Mouse (Mus musculus) MN1 (cell line): ENCODE measurements at regions not wholly inside any gene's neighbourhood (a gene's known extent, or its start where the extent isn't known, plus 50 kb on each side); places are given as distances from the start of the nearest gene placed in this dataset.

Experiments
- DNase-seq: peaks from one replicate; pipeline ENCODE4 v3.0.0-alpha.2; 2016; ENCODE audit warnings: low spot score

GRCm38 (mm10) chr13:34576392-34576791 lies 76.9 kb downstream of the Pxdc1 start:
- DNase-seq = no peak

- DNase-seq = peak; percentile 20
Measured at GRCm38 (mm10) chr13:34575997-34576314, 77.3 kb downstream of the Pxdc1 start.

- peak; percentile 72 for DNase-seq
Measured at GRCm38 (mm10) chr13:34575179-34575996, 77.9 kb downstream of the Pxdc1 start.

GRCm38 (mm10) chr13:34569312-34569711 lies 84.0 kb downstream of the Pxdc1 start:
- DNase-seq = no peak

GRCm38 (mm10) chr13:34566687-34567086 lies 86.6 kb downstream of the Pxdc1 start:
- no peak for DNase-seq

GRCm38 (mm10) chr13:34550130-34550884 lies 103.0 kb downstream of the Pxdc1 start:
- DNase-seq = no peak

- DNase-seq = no peak
Measured at GRCm38 (mm10) chr13:34540646-34541045, 112.6 kb downstream of the Pxdc1 start.

- DNase-seq = no peak
Measured at GRCm38 (mm10) chr13:34533896-34534295, 119.4 kb downstream of the Pxdc1 start.

GRCm38 (mm10) chr13:34511332-34511731 lies 142.0 kb downstream of the Pxdc1 start:
- no peak for DNase-seq

GRCm38 (mm10) chr13:34507224-34507623 lies 146.1 kb downstream of the Pxdc1 start:
- DNase-seq = no peak

- DNase-seq = no peak
Measured at GRCm38 (mm10) chr13:34505861-34506260, 147.4 kb downstream of the Pxdc1 start.

- no peak for DNase-seq
Measured at GRCm38 (mm10) chr13:34504879-34505278, 148.4 kb downstream of the Pxdc1 start.

- DNase-seq = no peak
Measured at GRCm38 (mm10) chr13:34498910-34499309, 153.9 kb upstream of the Slc22a23 start.

GRCm38 (mm10) chr13:34497667-34498066 lies 152.7 kb upstream of the Slc22a23 start:
- no peak for DNase-seq

- DNase-seq = no peak
Measured at GRCm38 (mm10) chr13:34484831-34485230, 139.8 kb upstream of the Slc22a23 start.

GRCm38 (mm10) chr13:34481461-34481860 lies 136.5 kb upstream of the Slc22a23 start:
- DNase-seq = no peak

- no peak for DNase-seq
Measured at GRCm38 (mm10) chr13:34470410-34470809, 125.4 kb upstream of the Slc22a23 start.

- DNase-seq = no peak
Measured at GRCm38 (mm10) chr13:34469568-34469967, 124.6 kb upstream of the Slc22a23 start.

- DNase-seq = no peak
Measured at GRCm38 (mm10) chr13:34468132-34468748, 123.3 kb upstream of the Slc22a23 start.

GRCm38 (mm10) chr13:34465862-34466430 lies 121.0 kb upstream of the Slc22a23 start:
- DNase-seq = no peak

GRCm38 (mm10) chr13:34465456-34465855 lies 120.5 kb upstream of the Slc22a23 start:
- no peak for DNase-seq

GRCm38 (mm10) chr13:34464221-34464620 lies 119.2 kb upstream of the Slc22a23 start:
- no peak for DNase-seq
